Mouse (Mus musculus) limb, embryonic 14.5 days (tissue): ENCODE results near the gene Fgd4. TPM values are rescaled to one million over a fixed set of nuclear protein-coding genes. Genes with fewer than 3 reads are reported as not detected.
"Not testable (repeated sequence)": the region's sequence is repeated elsewhere in the genome, so short reads cannot be mapped to it uniquely, and the experiment has no call there.

Experiments used
- ATAC-seq: fragments of 200-750 bp; cut with Nextera tagmentation; 2 replicates; pipeline ENCODE4 v1.8.0; 2017; ENCODE audit warnings: low read depth, moderate number of reproducible peaks, moderate TSS enrichment; ENCODE audit not compliant: low FRiP score
- DNase-seq: peaks from one replicate; pipeline ENCODE4 v3.0.0-alpha.2; 2015; ENCODE audit warnings: low spot score
- H3K27ac ChIP-seq: fragments of 300-500 bp; sonication (generic); replicated peaks from 2 replicates; pipeline ENCODE4 v1.5.1; 2014; ENCODE audit warnings: low read depth, mild to moderate bottlenecking, low read length, moderate library complexity, mixed read lengths
- H3K27me3 ChIP-seq: fragments of 300-500 bp; sonication (generic); 2 replicates; pipeline ENCODE4 v1.6.1; 2014; ENCODE audit warnings: low read length, mixed read lengths; ENCODE audit not compliant: control insufficient read depth, insufficient read depth
- H3K36me3 ChIP-seq: fragments of 300-500 bp; sonication (generic); 2 replicates; pipeline ENCODE4 v1.6.1; 2014; ENCODE audit warnings: mild to moderate bottlenecking, low read length, moderate library complexity, mixed read lengths; ENCODE audit not compliant: control insufficient read depth, insufficient read depth
- H3K4me1 ChIP-seq: fragments of 300-500 bp; sonication (generic); 2 replicates; pipeline ENCODE4 v1.6.1; 2014; ENCODE audit warnings: antibody characterized with exemption, low read length, mixed read lengths; ENCODE audit not compliant: control insufficient read depth, insufficient read depth
- H3K4me2 ChIP-seq: fragments of 300-500 bp; sonication (generic); replicated peaks from 2 replicates; pipeline ENCODE4 v1.6.1; 2014; ENCODE audit warnings: low read depth, mild to moderate bottlenecking, low read length, moderate library complexity; ENCODE audit not compliant: severe bottlenecking
- H3K4me3 ChIP-seq: fragments of 300-500 bp; sonication (generic); replicated peaks from 2 replicates; pipeline ENCODE4 v1.5.1; 2014; ENCODE audit warnings: low read length
- H3K9ac ChIP-seq: fragments of 300-500 bp; sonication (generic); 2 replicates; pipeline ENCODE4 v1.6.1; 2014; ENCODE audit warnings: mild to moderate bottlenecking, low read depth, low read length, moderate library complexity; ENCODE audit not compliant: severe bottlenecking
- H3K9me3 ChIP-seq: fragments of 300-500 bp; sonication (generic); 2 replicates; pipeline ENCODE4 v1.6.1; 2016; ENCODE audit warnings: low read length; ENCODE audit not compliant: control insufficient read depth
- POLR2A ChIP-seq: fragments of 200-500 bp; IDR thresholded peaks from 2 replicates; pipeline ENCODE4 v1.8.0; 2012; ENCODE audit warnings: inconsistent platforms, mild to moderate bottlenecking, moderate library complexity, borderline replicate concordance; ENCODE audit not compliant: insufficient read depth, insufficient read length; ENCODE audit errors: extremely low read depth
- WGBS: fragments of 180-500 bp; shearing (Covaris S2); extraction: QIAGEN DNeasy Blood & Tissue Kit; methylation state at CpG from one replicate; pipeline ENCODE4 v1.1.7; 2014; 5-methylcytosine and 5-hydroxymethylcytosine counted together
- polyA plus RNA-seq, 2 experiments: library from polyadenylated mRNA; depleted of rRNA in 1 of 2; stranded (reverse) in 1 of 2; unstranded in 1 of 2; fragments of >200 nt; fragmentation: Nextera tagmentation in 1 of 2; extraction: Ambion mirVana in 1 of 2; gene quantifications; 2 replicates each; pipeline versions ENCODE4 v1.2.1 to v1.2.3; 2012 to 2014

The Fgd4 gene
- polyA plus RNA-seq, 2 experiments: 2.7 to 6.0 TPM

DNA sequence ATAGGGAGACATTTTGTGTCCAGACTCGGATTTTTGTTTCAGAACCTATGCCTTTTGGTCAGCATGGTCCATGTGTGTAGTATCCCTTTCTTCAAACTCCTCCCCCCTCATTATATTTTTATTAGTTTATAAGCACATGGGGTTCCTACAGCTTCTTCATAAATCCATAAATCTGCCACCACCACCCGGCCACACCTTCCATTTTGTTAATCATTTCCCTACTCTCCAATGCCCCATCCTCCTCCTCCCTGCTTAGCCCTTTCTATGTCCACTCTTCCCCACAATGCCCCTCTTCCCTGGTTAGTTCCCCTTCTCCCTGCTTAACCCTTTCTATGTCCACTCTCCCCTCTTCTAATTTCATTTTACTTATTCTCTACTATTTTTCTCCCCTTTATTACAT is 99.4 kb downstream of the Fgd4 start:
- no peaks in the 10 kb centered on the region for H3K36me3 ChIP-seq
- no peak for TF ChIP-seq POLR2A
- ATAC-seq: no peak
- no peak overlapping the region for H3K27ac ChIP-seq
- no peak overlapping the region for H3K9ac ChIP-seq
- H3K4me2 ChIP-seq: no peak overlapping the region
- 77% methylated on average over 2 of the region's 2 CpGs for WGBS
- no peaks in the 10 kb centered on the region for H3K27me3 ChIP-seq
- no peaks in the 10 kb centered on the region for H3K4me1 ChIP-seq
- no peaks in the 10 kb centered on the region for H3K9me3 ChIP-seq
- no peak for DNase-seq
- H3K4me3 ChIP-seq: no peak overlapping the region

- TF ChIP-seq POLR2A: no peak
- Histone ChIP-seq H3K4me1 (no peaks in the 10 kb centered on the region), H3K9ac (no peak overlapping the region), H3K9me3 (no peaks in the 10 kb centered on the region), H3K27ac (no peak overlapping the region), H3K36me3 (no peaks in the 10 kb centered on the region), H3K27me3 (no peaks in the 10 kb centered on the region), H3K4me3 (no peak overlapping the region), H3K4me2 (no peak overlapping the region)
- ATAC-seq (no peak), DNase-seq (no peak)
Observed at GRCm38 (mm10) chr16:16498798-16499197, 101.6 kb downstream of the Fgd4 start.

DNA sequence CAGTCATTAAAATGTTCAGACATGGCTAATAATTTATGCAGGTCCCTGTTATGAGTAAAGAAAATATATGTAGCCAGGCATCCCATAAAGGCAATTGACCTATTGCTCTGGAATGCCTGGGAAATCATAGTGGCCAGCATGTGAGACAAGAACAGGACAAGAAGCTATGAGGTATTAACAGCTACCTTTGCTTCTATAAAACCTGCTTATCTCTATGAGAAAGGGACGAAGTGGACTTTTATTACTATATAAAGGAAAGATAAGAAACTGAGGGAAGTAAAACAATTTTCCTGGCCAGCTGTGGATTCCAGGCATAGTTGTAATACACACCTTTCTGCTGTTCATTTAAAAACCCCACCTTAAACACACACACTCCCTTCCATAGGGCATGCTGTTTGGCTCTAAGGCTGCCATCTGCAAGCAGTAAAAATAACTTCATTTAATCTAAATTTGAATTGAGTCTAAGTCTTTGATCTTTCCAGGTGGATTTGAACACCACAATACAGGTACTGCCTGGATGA is 114.8 kb downstream of the Fgd4 start:
- Histone ChIP-seq H3K4me2 (no peak overlapping the region), H3K9ac (no peak overlapping the region), H3K9me3 (no peaks in the 10 kb centered on the region), H3K4me3 (no peak overlapping the region), H3K4me1 (no peaks in the 10 kb centered on the region), H3K27me3 (no peaks in the 10 kb centered on the region), H3K27ac (no peak overlapping the region), H3K36me3 (peaks cover 5% of the 10 kb centered on the region; the same call in 1 of the 2 replicates)
- no peak for ATAC-seq
- no peak for TF ChIP-seq POLR2A
- 56% methylated on average over 1 of the region's 1 CpGs for WGBS
- no peak for DNase-seq

GRCm38 (mm10) chr16:16484601-16485000 is 115.7 kb downstream of the Fgd4 start:
- peak; percentile 68 for DNase-seq
- Histone ChIP-seq H3K27ac (no peak overlapping the region), H3K4me2 (no peak overlapping the region), H3K9ac (no peak overlapping the region), H3K4me3 (no peak overlapping the region), H3K36me3 (peaks cover 5% of the 10 kb centered on the region; the same call in 1 of the 2 replicates), H3K4me1 (no peaks in the 10 kb centered on the region), H3K27me3 (no peaks in the 10 kb centered on the region), H3K9me3 (no peaks in the 10 kb centered on the region)
- WGBS: 57% methylated on average over 4 of the region's 4 CpGs
- no peak for TF ChIP-seq POLR2A
- ATAC-seq: no peak

GRCm38 (mm10) chr16:16473451-16473850 is 126.9 kb downstream of the Fgd4 start:
- not testable (repeated sequence) for H3K36me3 ChIP-seq, H3K4me3 ChIP-seq, H3K4me2 ChIP-seq, H3K27me3 ChIP-seq, DNase-seq, H3K9me3 ChIP-seq, ATAC-seq, H3K27ac ChIP-seq, H3K4me1 ChIP-seq, H3K9ac ChIP-seq
- WGBS: 91% methylated on average over 10 of the region's 10 CpGs

DNA sequence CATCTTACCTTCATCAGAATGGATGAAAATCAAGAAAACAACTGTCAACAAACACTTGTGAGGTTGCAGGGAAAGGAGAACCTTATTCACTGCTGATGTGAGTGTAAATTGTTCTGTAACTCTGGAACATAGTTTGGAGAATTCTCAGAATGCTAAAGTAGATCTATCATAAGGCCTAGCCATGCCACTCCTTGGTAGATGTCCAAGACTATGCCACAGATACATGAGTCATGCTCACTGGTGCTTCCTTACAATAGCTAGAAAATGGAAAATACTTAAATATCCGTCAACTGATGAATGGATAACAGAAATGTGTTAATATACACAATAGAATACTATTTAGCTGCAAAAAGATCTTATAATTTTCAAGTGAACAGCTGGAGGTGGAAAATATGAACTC is 150.3 kb downstream of the Fgd4 start:
- DNase-seq (no peak), ATAC-seq (no peak)
- H3K9me3 ChIP-seq: no peaks in the 10 kb centered on the region
- H3K4me3 ChIP-seq: no peak overlapping the region
- H3K9ac ChIP-seq: no peak overlapping the region
- TF ChIP-seq POLR2A: no peak
- WGBS: 88% methylated on average over 1 of the region's 1 CpGs
- no peaks in the 10 kb centered on the region; the same call in 1 of the 2 replicates for H3K36me3 ChIP-seq
- H3K4me2 ChIP-seq: no peak overlapping the region
- no peaks in the 10 kb centered on the region for H3K4me1 ChIP-seq
- no peaks in the 10 kb centered on the region for H3K27me3 ChIP-seq
- no peak overlapping the region for H3K27ac ChIP-seq
